Mouse (Mus musculus) cortical plate, adult 2 months (tissue): ENCODE measurements at regions not wholly inside any gene's neighbourhood (a gene's known extent, or its start where the extent isn't known, plus 50 kb on each side); places are given as distances from the start of the nearest gene placed in this dataset.

Experiments
- CTCF ChIP-seq: fragments of 200-500 bp; IDR thresholded peaks from 2 replicates; pipeline ENCODE4 v1.5.1; 2011; ENCODE audit warnings: mild to moderate bottlenecking, control low read depth, low read length; ENCODE audit not compliant: insufficient read depth; ENCODE audit errors: extremely low read depth
- POLR2A ChIP-seq: fragments of 200-500 bp; IDR thresholded peaks from 2 replicates; pipeline ENCODE4 v1.6.1; 2011; ENCODE audit warnings: mild to moderate bottlenecking, low read length, control low read depth; ENCODE audit not compliant: insufficient read depth; ENCODE audit errors: extremely low read depth

GRCm38 (mm10) chr3:21512081-21512480 lies 564.4 kb upstream of the Tbl1xr1 start:
- TF ChIP-seq POLR2A (no peak), CTCF (no peak)
